Mouse (Mus musculus): ENCODE measurements around the gene Gbf1. TPM values are rescaled to one million over a fixed set of nuclear protein-coding genes. Genes with fewer than 3 reads are reported as not detected.
A peak's percentile ranks its signal among the peaks of the same experiment; 100 is the strongest.

Gene Gbf1
- polyA plus RNA-seq, 1 experiment from 2014 or later, result 50.0 TPM

DNA sequence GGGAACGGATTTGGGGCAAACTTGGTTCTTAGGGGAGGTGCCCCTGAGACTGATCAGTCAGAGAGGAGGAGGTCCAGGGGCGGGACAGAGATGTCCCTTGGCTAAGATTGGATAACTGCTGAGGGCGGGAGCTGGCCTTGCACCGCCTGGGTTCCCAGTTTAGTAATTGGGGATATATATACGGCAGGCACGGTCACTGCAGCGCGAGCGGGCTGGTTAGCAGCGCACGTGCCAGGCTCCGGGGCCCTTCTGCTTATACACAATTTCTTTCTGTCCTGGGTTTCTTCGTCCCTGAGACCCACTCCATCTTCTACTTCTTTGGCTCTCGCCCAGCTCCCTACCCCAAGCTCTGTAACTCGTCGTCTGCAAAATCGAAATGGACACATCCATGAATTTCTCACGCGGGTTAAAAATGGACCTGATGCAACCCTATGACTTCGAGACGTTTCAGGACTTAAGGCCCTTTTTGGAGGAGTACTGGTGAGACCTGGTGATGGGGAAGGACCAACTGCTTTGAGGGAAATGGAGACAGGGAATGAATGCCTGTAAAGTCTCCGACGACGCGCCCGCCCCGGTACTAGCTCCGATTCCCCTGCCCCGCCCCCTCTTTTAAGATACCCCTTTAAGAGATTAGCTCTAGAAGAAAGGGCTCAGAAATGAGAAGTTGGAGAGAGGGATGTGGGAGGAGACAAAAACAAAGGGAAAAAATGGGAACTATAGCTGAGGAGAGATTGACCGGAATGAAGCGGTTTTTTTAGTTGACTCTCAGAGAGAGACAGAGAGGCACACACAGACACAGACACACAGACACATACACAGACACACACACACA, 20.4 kb upstream of the Gbf1 start, which contains the start of gene Elovl3:
Gene Elovl3, plus strand, starts transcription at position 204 of the 832 bp plus-strand sequence.
- no peak within 1 kb of the TSS for H3K9ac ChIP-seq
- 0 out of 2 replicates have a peak, but pooled peaks have one; percentile 62 for ATAC-seq
- peak within 1 kb of the TSS; percentile 25 for H3K4me3 ChIP-seq (replicated peaks)
- peaks cover 54% of the 10 kb centered on the region for H3K27me3 ChIP-seq (replicated peaks)
- H3K27ac ChIP-seq, result no peak within 1 kb of the TSS
- no peaks in the 10 kb centered on the region for H3K36me3 ChIP-seq
- H3K4me1 ChIP-seq (replicated peaks), result peaks cover 21% of the 10 kb centered on the region
- H3K9me3 ChIP-seq, result no peaks in the 10 kb centered on the region
- peak within 1 kb of the TSS; percentile 59 for H3K4me2 ChIP-seq (replicated peaks)
- 4% methylated on average over 31 of the region's 31 CpGs for WGBS

GRCm38 (mm10) chr19:46132577-46132976, 19.7 kb upstream of the Gbf1 start:
- H3K27ac ChIP-seq, result no peak overlapping the region
- H3K9ac ChIP-seq, result no peak overlapping the region
- peaks cover 61% of the 10 kb centered on the region for H3K27me3 ChIP-seq (replicated peaks)
- H3K4me3 ChIP-seq (replicated peaks), result no peak overlapping the region
- WGBS, result 42% methylated on average over 6 of the region's 6 CpGs
- peaks cover 25% of the 10 kb centered on the region for H3K4me1 ChIP-seq (replicated peaks)
- no peak for ATAC-seq
- no peaks in the 10 kb centered on the region for H3K36me3 ChIP-seq
- H3K9me3 ChIP-seq, result no peaks in the 10 kb centered on the region
- H3K4me2 ChIP-seq (replicated peaks), result no peak overlapping the region

GRCm38 (mm10) chr19:46135297-46135696, 17.0 kb upstream of the Gbf1 start:
- peaks cover 64% of the 10 kb centered on the region for H3K27me3 ChIP-seq (replicated peaks)

DNA sequence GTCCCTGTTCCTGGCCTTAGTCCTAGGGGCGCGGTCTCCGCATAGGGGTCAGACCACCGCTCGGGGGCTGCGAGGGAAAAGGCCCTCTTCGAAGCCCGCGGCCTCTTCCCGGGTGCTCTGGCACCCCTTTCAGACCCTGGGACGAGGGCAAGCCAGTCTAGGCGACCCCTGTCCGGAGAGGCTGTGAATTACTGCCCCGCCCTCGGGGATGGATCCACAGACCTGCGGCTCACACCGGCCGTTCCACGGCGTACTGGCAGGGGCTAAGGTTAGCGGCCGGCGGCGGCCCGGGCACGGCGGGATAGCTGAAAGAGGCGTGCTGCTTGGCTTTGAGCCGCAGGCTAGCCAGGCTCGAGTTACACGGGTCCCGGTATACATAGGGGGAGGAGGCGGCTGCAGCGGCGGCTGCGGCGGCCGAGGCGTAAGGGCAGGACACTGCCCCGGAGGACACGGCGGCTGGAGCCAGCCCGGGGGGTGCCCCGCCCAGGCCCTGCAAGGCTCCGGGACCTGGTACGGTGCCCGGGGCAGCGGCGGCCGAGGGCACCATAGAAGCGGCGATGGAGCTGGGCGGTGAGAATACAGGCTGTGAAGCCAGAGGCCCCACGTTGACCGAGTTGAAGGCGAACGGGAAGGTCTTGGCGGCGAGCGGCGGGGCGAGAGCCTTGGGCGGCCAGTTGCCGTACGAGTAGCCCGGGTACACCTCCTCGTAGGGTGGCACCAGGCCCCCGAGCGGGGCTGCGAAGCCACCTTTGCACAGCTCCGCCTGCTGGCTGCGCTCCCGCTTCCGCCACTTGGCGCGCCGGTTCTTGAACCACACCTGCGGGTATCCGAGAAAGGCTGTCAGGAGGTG, 16.3 kb upstream of the Gbf1 start:
- no peaks in the 10 kb centered on the region for H3K9me3 ChIP-seq
- H3K36me3 ChIP-seq, result no peaks in the 10 kb centered on the region
- peaks cover 25% of the 10 kb centered on the region for H3K4me1 ChIP-seq (replicated peaks)
- H3K9ac ChIP-seq, result peak overlapping the region; percentile 50
- ATAC-seq, result peak; percentile 65
- H3K4me2 ChIP-seq (replicated peaks), result peak overlapping the region; percentile 100
- H3K27me3 ChIP-seq (replicated peaks), result peaks cover 66% of the 10 kb centered on the region
- 1% methylated on average over 79 of the region's 79 CpGs for WGBS
- peak overlapping the region; percentile 54 for H3K4me3 ChIP-seq (replicated peaks)
- H3K27ac ChIP-seq, result no peak overlapping the region

More at GRCm38 (mm10) chr19:46135297-46135696, 17.0 kb upstream of the Gbf1 start:
- no peaks in the 10 kb centered on the region for H3K9me3 ChIP-seq
- H3K27ac ChIP-seq, result no peak overlapping the region
- peak overlapping the region; percentile 50; the same call in 1 of the 2 replicates for H3K9ac ChIP-seq
- peaks cover 25% of the 10 kb centered on the region for H3K4me1 ChIP-seq (replicated peaks)
- WGBS, result 3% methylated on average over 12 of the region's 12 CpGs
- peak; percentile 52; the same call in 1 of the 2 replicates for ATAC-seq
- H3K4me2 ChIP-seq (replicated peaks), result peak overlapping the region; percentile 100
- H3K4me3 ChIP-seq (replicated peaks), result peak overlapping the region; percentile 54
- no peaks in the 10 kb centered on the region for H3K36me3 ChIP-seq

- Histone ChIP-seq H3K9me3 (no peaks in the 10 kb centered on the region), H3K27me3 (replicated peaks) (peaks cover 63% of the 10 kb centered on the region), H3K4me3 (replicated peaks) (peak overlapping the region; percentile 54), H3K36me3 (no peaks in the 10 kb centered on the region), H3K27ac (no peak overlapping the region), H3K9ac (peak overlapping the region; percentile 50), H3K4me2 (replicated peaks) (peak overlapping the region; percentile 100), H3K4me1 (replicated peaks) (peaks cover 22% of the 10 kb centered on the region)
- 2% methylated on average over 49 of the region's 49 CpGs for WGBS
- ATAC-seq, result peak; percentile 37
These were observed 15.4 kb upstream of the Gbf1 start for GRCm38 (mm10) chr19:46136639-46137580.

DNA sequence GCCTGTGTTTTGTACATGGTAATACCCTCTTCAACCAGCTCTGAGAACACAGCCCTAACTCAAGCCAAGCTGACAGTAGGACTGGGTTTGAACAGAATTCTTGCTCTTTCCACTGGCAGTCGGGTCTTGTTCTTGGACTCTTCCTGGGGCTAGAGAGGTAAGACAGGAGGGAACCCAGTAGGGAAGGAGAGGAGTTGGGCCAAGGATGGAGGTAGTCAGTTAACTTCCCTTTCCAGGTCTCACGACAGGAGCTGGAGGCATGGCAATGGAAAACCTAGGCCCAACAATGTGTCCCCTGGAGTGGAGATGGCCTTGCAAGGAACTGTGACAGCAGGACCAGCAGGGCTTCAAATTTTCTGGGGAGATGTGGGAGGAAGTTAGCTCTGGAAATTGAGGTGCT, 12.0 kb upstream of the Gbf1 start:
- Histone ChIP-seq H3K4me3 (replicated peaks) (no peak overlapping the region), H3K9ac (no peak overlapping the region), H3K27ac (no peak overlapping the region), H3K9me3 (no peaks in the 10 kb centered on the region), H3K27me3 (replicated peaks) (peaks cover 63% of the 10 kb centered on the region), H3K4me2 (replicated peaks) (no peak overlapping the region), H3K4me1 (replicated peaks) (peaks cover 19% of the 10 kb centered on the region), H3K36me3 (no peaks in the 10 kb centered on the region)
- WGBS, result 80% methylated on average over 2 of the region's 2 CpGs
- no peak for ATAC-seq

DNA sequence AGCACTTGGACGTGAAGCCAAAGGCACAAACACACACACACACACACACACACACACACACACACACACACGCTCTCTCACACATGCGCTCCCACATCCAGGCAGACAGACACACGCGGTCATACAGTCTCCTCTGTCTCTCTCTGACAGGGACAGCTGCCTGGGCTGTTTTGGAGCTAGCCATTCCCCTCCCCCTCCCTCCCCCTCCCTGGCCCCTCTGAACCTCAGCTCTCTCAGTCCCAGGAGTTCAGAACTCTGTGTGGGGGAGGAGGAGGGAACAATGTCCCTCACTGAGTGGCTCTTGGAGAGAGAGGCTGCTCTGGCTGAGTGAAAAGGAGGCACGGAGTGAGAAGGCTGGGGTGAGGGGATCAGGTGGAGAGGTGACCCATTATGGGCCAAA, 11.2 kb upstream of the Gbf1 start:
- WGBS, result 24% methylated on average over 6 of the region's 6 CpGs
- ATAC-seq, result 0 out of 2 replicates have a peak, but pooled peaks have one; percentile 23
- no peak overlapping the region for H3K4me2 ChIP-seq (replicated peaks)
- peaks cover 61% of the 10 kb centered on the region for H3K27me3 ChIP-seq (replicated peaks)
- no peak overlapping the region for H3K9ac ChIP-seq
- H3K4me3 ChIP-seq (replicated peaks), result no peak overlapping the region
- H3K27ac ChIP-seq, result no peak overlapping the region
- no peaks in the 10 kb centered on the region for H3K9me3 ChIP-seq
- peaks cover 12% of the 10 kb centered on the region for H3K4me1 ChIP-seq (replicated peaks)
- H3K36me3 ChIP-seq, result no peaks in the 10 kb centered on the region

- no peaks in the 10 kb centered on the region for H3K36me3 ChIP-seq
- H3K4me1 ChIP-seq (replicated peaks), result peaks cover 17% of the 10 kb centered on the region
- H3K4me2 ChIP-seq (replicated peaks), result peak within 1 kb of the TSS; percentile 99
- peak within 1 kb of the TSS; percentile 20; the same call in 1 of the 2 replicates for H3K9ac ChIP-seq
- H3K9me3 ChIP-seq, result no peaks in the 10 kb centered on the region
- ATAC-seq, result no peak
- peaks cover 69% of the 10 kb centered on the region for H3K27me3 ChIP-seq (replicated peaks)
- WGBS, result 2% methylated on average over 42 of the region's 47 CpGs
- H3K4me3 ChIP-seq (replicated peaks), result peak within 1 kb of the TSS; percentile 59
- no peak within 1 kb of the TSS for H3K27ac ChIP-seq
These were observed 4.6 kb upstream of the Gbf1 start, which contains the start of gene Pitx3 for GRCm38 (mm10) chr19:46147511-46148371. TSS of gene Pitx3 (minus strand) at chr19:46148326.

DNA sequence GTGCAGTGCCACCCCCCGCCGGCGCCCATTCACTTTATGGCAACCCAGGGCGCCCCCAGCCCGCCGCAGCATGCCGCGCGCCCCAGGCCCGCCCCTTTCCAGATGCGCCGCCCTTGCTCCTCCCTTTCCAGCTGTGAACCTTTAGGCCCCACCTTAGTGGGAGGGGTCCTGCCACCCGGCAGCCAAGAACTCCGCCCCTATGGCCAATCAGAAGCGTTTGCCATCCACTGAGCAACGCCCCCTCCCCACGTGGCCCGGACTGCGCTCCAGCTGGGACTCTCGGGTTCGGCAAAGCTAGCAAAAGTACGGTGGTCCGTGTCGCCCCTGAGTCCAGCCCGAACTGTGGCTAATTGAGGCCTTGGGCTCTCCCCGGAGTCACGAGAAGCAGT, 3.9 kb upstream of the Gbf1 start:
- Histone ChIP-seq H3K9ac (0 out of 2 replicates have a peak overlapping the region, but pooled peaks have one; percentile 20), H3K9me3 (no peaks in the 10 kb centered on the region), H3K4me2 (replicated peaks) (peak overlapping the region; percentile 99), H3K36me3 (no peaks in the 10 kb centered on the region), H3K27ac (no peak overlapping the region), H3K27me3 (replicated peaks) (peaks cover 63% of the 10 kb centered on the region), H3K4me1 (replicated peaks) (peaks cover 20% of the 10 kb centered on the region), H3K4me3 (replicated peaks) (peak overlapping the region; percentile 59)
- ATAC-seq, result peak; percentile 73
- WGBS, result under 1% methylated on average over 23 of the region's 27 CpGs

GRCm38 (mm10) chr19:46149091-46149490, 3.2 kb upstream of the Gbf1 start:
- Histone ChIP-seq H3K27me3 (replicated peaks) (peaks cover 57% of the 10 kb centered on the region), H3K9ac (no peak overlapping the region), H3K4me2 (replicated peaks) (peak overlapping the region; percentile 99), H3K9me3 (no peaks in the 10 kb centered on the region), H3K4me1 (replicated peaks) (peaks cover 28% of the 10 kb centered on the region), H3K27ac (no peak overlapping the region), H3K4me3 (replicated peaks) (peak overlapping the region; percentile 59; the same call in 1 of the 2 replicates), H3K36me3 (no peaks in the 10 kb centered on the region)
- 26% methylated on average over 12 of the region's 12 CpGs for WGBS
- no peak for ATAC-seq
